Mouse (Mus musculus) embryonic facial prominence, embryonic 14.5 days (tissue): Measurements from ENCODE around the gene Sorbs1. TPM values are rescaled to one million over a fixed set of nuclear protein-coding genes. Genes with fewer than 3 reads are reported as not detected.
"Not testable (repeated sequence)": the region's sequence is repeated elsewhere in the genome, so short reads cannot be mapped to it uniquely, and the experiment has no call there.

ENCODE experiments used
- ATAC-seq: fragments of 200-750 bp; cut with Nextera tagmentation; 2 replicates; pipeline ENCODE4 v1.8.0; 2017; ENCODE audit warnings: low read depth, moderate number of reproducible peaks, moderate TSS enrichment
- DNase-seq: peaks from one replicate; pipeline ENCODE4 v3.0.0-alpha.2; 2015; ENCODE audit warnings: low spot score
- H3K27ac ChIP-seq: fragments of 300-500 bp; sonication (generic); replicated peaks from 2 replicates; pipeline ENCODE4 v1.5.1; 2014; ENCODE audit warnings: low read depth, mild to moderate bottlenecking, low read length, moderate library complexity
- H3K27me3 ChIP-seq: fragments of 300-500 bp; sonication (generic); replicated peaks from 2 replicates; pipeline ENCODE4 v1.6.1; 2014; ENCODE audit warnings: low read length; ENCODE audit not compliant: control insufficient read depth, insufficient read depth
- H3K36me3 ChIP-seq: fragments of 300-500 bp; sonication (generic); 2 replicates; pipeline ENCODE4 v1.6.1; 2014; ENCODE audit warnings: low read length, mixed read lengths; ENCODE audit not compliant: control insufficient read depth, insufficient read depth
- H3K4me1 ChIP-seq: fragments of 300-500 bp; sonication (generic); 2 replicates; pipeline ENCODE4 v1.6.1; 2014; ENCODE audit warnings: antibody characterized with exemption, low read length; ENCODE audit not compliant: control insufficient read depth, insufficient read depth
- H3K4me2 ChIP-seq: fragments of 300-500 bp; sonication (generic); 2 replicates; pipeline ENCODE4 v1.6.1; 2014; ENCODE audit warnings: low read depth, mild to moderate bottlenecking, low read length, moderate library complexity, mixed read lengths
- H3K4me3 ChIP-seq: fragments of 300-500 bp; sonication (generic); 2 replicates; pipeline ENCODE4 v1.5.1; 2014; ENCODE audit warnings: low read depth, mild to moderate bottlenecking, low read length
- H3K9ac ChIP-seq: fragments of 300-500 bp; sonication (generic); 2 replicates; pipeline ENCODE4 v1.6.1; 2014; ENCODE audit warnings: low read depth, mild to moderate bottlenecking, low read length, moderate library complexity, mixed read lengths
- H3K9me3 ChIP-seq: fragments of 300-500 bp; sonication (generic); 2 replicates; pipeline ENCODE4 v1.6.1; 2016; ENCODE audit warnings: low read length; ENCODE audit not compliant: control insufficient read depth
- WGBS: fragments of 180-500 bp; shearing (Covaris S2); extraction: QIAGEN DNeasy Blood & Tissue Kit; methylation state at CpG from one replicate; pipeline ENCODE4 v1.1.7; 2014; 5-methylcytosine and 5-hydroxymethylcytosine counted together
- polyA plus RNA-seq: library from polyadenylated mRNA; unstranded; fragments of >200 nt; fragmentation: Nextera tagmentation; extraction: Ambion mirVana; gene quantifications from 2 replicates; pipeline ENCODE4 v1.2.1, GENCODE M21; 2014

Sorbs1 gene
- 54.1 and 57.5 TPM in 2 replicates for polyA plus RNA-seq

GRCm38 (mm10) chr19:40513632-40514078 lies at the start of gene Sorbs1:
Sorbs1 (minus strand) TSS chr19:40513779.
- ATAC-seq (peak; percentile 99), DNase-seq (peak; percentile 98)
- H3K4me2 ChIP-seq = peak within 1 kb of the TSS; percentile 90
- H3K9ac ChIP-seq = peak within 1 kb of the TSS; percentile 80
- H3K9me3 ChIP-seq = no peaks in the 10 kb centered on the region
- peak within 1 kb of the TSS; percentile 87 for H3K27ac ChIP-seq
- peak within 1 kb of the TSS; percentile 80 for H3K4me3 ChIP-seq
- no peaks in the 10 kb centered on the region for H3K27me3 ChIP-seq
- H3K4me1 ChIP-seq = 0 out of 2 replicates have a peak, but pooled peaks cover 3% of the 10 kb centered on the region
- H3K36me3 ChIP-seq = no peaks in the 10 kb centered on the region
- 0% methylated on average over 25 of the region's 51 CpGs for WGBS

- not testable (repeated sequence) for H3K4me3 ChIP-seq, H3K9me3 ChIP-seq, DNase-seq, ATAC-seq, H3K4me1 ChIP-seq, H3K27ac ChIP-seq, H3K27me3 ChIP-seq, H3K9ac ChIP-seq, H3K4me2 ChIP-seq
- H3K36me3 ChIP-seq = peaks cover 66% of the 10 kb centered on the region
- 65% methylated on average over 12 of the region's 31 CpGs for WGBS
Observed at GRCm38 (mm10) chr19:40561521-40561920, 47.9 kb upstream of the Sorbs1 start.

GRCm38 (mm10) chr19:40556029-40556428 lies 42.5 kb upstream of the Sorbs1 start:
- H3K4me2 ChIP-seq = no peak overlapping the region
- no peaks in the 10 kb centered on the region for H3K9me3 ChIP-seq
- H3K36me3 ChIP-seq = peaks cover 69% of the 10 kb centered on the region
- 61% methylated on average over 7 of the region's 7 CpGs for WGBS
- H3K27ac ChIP-seq = no peak overlapping the region
- H3K4me1 ChIP-seq = no peaks in the 10 kb centered on the region
- no peak overlapping the region for H3K4me3 ChIP-seq
- H3K9ac ChIP-seq = no peak overlapping the region
- ATAC-seq (no peak), DNase-seq (peak; percentile 10)
- no peaks in the 10 kb centered on the region for H3K27me3 ChIP-seq

- DNase-seq = no peak
- no peak overlapping the region for H3K4me3 ChIP-seq
- no peak for ATAC-seq
- H3K27me3 ChIP-seq = no peaks in the 10 kb centered on the region
- no peak overlapping the region for H3K27ac ChIP-seq
- no peak overlapping the region for H3K4me2 ChIP-seq
- H3K9me3 ChIP-seq = no peaks in the 10 kb centered on the region
- H3K36me3 ChIP-seq = peaks cover 78% of the 10 kb centered on the region
- no peaks in the 10 kb centered on the region for H3K4me1 ChIP-seq
- no peak overlapping the region for H3K9ac ChIP-seq
- WGBS = 94% methylated on average over 8 of the region's 8 CpGs
Observed at GRCm38 (mm10) chr19:40555136-40555535, 41.6 kb upstream of the Sorbs1 start.

- 93% methylated on average over 11 of the region's 11 CpGs for WGBS
- peaks cover 81% of the 10 kb centered on the region for H3K36me3 ChIP-seq
- no peak for DNase-seq
Observed at GRCm38 (mm10) chr19:40554343-40554742, 40.8 kb upstream of the Sorbs1 start.

GRCm38 (mm10) chr19:40553849-40554248 lies 40.3 kb upstream of the Sorbs1 start:
- H3K27ac ChIP-seq = no peak overlapping the region

More at GRCm38 (mm10) chr19:40554343-40554742, 40.8 kb upstream of the Sorbs1 start:
- no peak for ATAC-seq
- Histone ChIP-seq H3K9me3 (no peaks in the 10 kb centered on the region), H3K4me2 (no peak overlapping the region), H3K27ac (no peak overlapping the region), H3K27me3 (no peaks in the 10 kb centered on the region), H3K4me1 (no peaks in the 10 kb centered on the region), H3K9ac (no peak overlapping the region), H3K4me3 (no peak overlapping the region)

GRCm38 (mm10) chr19:40553014-40553789 lies 39.6 kb upstream of the Sorbs1 start:
- Histone ChIP-seq H3K9ac (no peak overlapping the region), H3K27me3 (no peaks in the 10 kb centered on the region), H3K4me3 (no peak overlapping the region), H3K9me3 (no peaks in the 10 kb centered on the region), H3K4me1 (peaks cover 3% of the 10 kb centered on the region; the same call in 1 of the 2 replicates), H3K27ac (no peak overlapping the region), H3K4me2 (no peak overlapping the region), H3K36me3 (peaks cover 80% of the 10 kb centered on the region)
- DNase-seq (no peak), ATAC-seq (no peak)
- WGBS = 90% methylated on average over 14 of the region's 14 CpGs

More at GRCm38 (mm10) chr19:40553849-40554248, 40.3 kb upstream of the Sorbs1 start:
- no peaks in the 10 kb centered on the region for H3K4me1 ChIP-seq
- peaks cover 81% of the 10 kb centered on the region for H3K36me3 ChIP-seq
- H3K4me2 ChIP-seq = no peak overlapping the region
- H3K4me3 ChIP-seq = no peak overlapping the region
- no peak for DNase-seq
- no peaks in the 10 kb centered on the region for H3K27me3 ChIP-seq
- no peak overlapping the region for H3K9ac ChIP-seq
- no peaks in the 10 kb centered on the region for H3K9me3 ChIP-seq
- ATAC-seq = no peak
- WGBS = 93% methylated on average over 6 of the region's 6 CpGs

GRCm38 (mm10) chr19:40549516-40550135 lies 36.0 kb upstream of the Sorbs1 start:
- peaks cover 4% of the 10 kb centered on the region; the same call in 1 of the 2 replicates for H3K4me1 ChIP-seq
- DNase-seq (peak; percentile 37), ATAC-seq (no peak)
- WGBS = 56% methylated on average over 6 of the region's 6 CpGs
- no peak overlapping the region for H3K4me3 ChIP-seq
- H3K9me3 ChIP-seq = no peaks in the 10 kb centered on the region
- no peaks in the 10 kb centered on the region for H3K27me3 ChIP-seq
- H3K27ac ChIP-seq = no peak overlapping the region
- no peak overlapping the region for H3K4me2 ChIP-seq
- H3K36me3 ChIP-seq = peaks cover 44% of the 10 kb centered on the region
- no peak overlapping the region for H3K9ac ChIP-seq
